Mouse (Mus musculus) bone marrow, adult 2 months (tissue): Measurements from ENCODE around the gene Fam166a.

Experiments used
- CTCF ChIP-seq: fragments of 200-500 bp; IDR thresholded peaks from 2 replicates; pipeline ENCODE4 v1.5.1; 2011; ENCODE audit warnings: low read length, control low read depth; ENCODE audit not compliant: control insufficient read depth, insufficient read depth
- POLR2A ChIP-seq: fragments of 200-500 bp; IDR thresholded peaks from 2 replicates; pipeline ENCODE4 v1.6.1; 2011; ENCODE audit warnings: low read depth, mild to moderate bottlenecking, control low read depth, low read length, borderline replicate concordance; ENCODE audit not compliant: control insufficient read depth

DNA sequence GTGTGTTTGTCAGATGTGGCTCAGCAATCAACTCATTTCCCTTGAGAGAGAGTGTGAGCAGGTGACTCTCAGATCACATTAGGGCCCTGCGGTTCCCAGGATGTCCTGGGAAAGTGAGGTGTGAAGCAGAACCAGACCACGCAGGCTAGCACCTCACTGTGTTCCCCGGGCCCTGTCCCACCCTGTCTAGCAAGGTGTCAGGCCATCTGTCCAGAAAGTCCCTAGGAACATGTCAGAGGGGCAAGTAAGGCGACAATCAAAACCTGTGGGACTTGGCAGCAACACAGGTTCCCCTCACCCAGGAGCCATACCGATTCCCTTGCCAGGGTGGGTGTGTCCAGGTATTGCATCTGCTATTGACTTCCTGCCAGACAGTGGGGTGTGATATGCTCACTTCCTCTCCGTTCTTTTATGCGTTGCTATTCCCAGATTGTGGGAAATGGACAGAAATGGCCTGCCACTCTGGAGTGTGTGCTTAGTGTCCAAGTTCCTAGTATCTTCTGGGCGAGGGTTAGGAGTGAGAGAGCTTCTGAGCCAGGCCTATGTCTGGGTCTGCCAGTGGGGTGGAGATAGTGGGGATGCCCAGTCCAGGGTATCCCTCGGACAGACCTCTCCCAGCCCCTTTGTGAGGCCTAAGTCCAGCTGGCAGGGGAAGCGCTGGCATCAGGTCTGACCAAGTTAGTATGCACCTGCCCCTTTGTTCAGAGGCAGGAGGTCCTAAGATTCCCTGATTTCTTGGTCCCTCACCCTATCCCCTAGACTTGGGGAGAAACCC lies 48.0 kb upstream of the Fam166a start:
- TF ChIP-seq CTCF (no peak), POLR2A (no peak)
